Mouse (Mus musculus) heart, embryonic 10.5 days (tissue): ENCODE results near the gene Sult1d1. TPM values are rescaled to one million over a fixed set of nuclear protein-coding genes. Genes with fewer than 3 reads are reported as not detected.
"Not testable (repeated sequence)": the region's sequence is repeated elsewhere in the genome, so short reads cannot be mapped to it uniquely, and the experiment has no call there.

Experiments used
- DNase-seq: peaks from one replicate; pipeline ENCODE4 v3.0.0-alpha.2; 2017; ENCODE audit warnings: low spot score
- H3K27ac ChIP-seq: fragments of 300-500 bp; sonication (generic); 2 replicates; pipeline ENCODE4 v1.5.1; 2016; ENCODE audit warnings: mild to moderate bottlenecking
- H3K27me3 ChIP-seq: fragments of 300-500 bp; sonication (generic); 2 replicates; pipeline ENCODE4 v1.6.1; 2016; ENCODE audit warnings: mild to moderate bottlenecking; ENCODE audit not compliant: poor library complexity, insufficient read depth, severe bottlenecking
- H3K36me3 ChIP-seq: fragments of 300-500 bp; sonication (generic); 2 replicates; pipeline ENCODE4 v1.6.1; 2016; ENCODE audit warnings: mild to moderate bottlenecking, moderate library complexity
- H3K4me1 ChIP-seq: fragments of 300-500 bp; sonication (generic); 2 replicates; pipeline ENCODE4 v1.6.1; 2016; ENCODE audit warnings: mild to moderate bottlenecking
- H3K4me3 ChIP-seq: fragments of 300-500 bp; sonication (generic); 2 replicates; pipeline ENCODE4 v1.5.1; 2016; ENCODE audit warnings: mild to moderate bottlenecking, moderate library complexity
- H3K9me3 ChIP-seq: fragments of 300-500 bp; sonication (generic); 2 replicates; pipeline ENCODE4 v1.6.1; 2016; ENCODE audit warnings: mild to moderate bottlenecking, moderate library complexity
- WGBS: fragments of 180-500 bp; shearing (Covaris S2); methylation state at CpG from one replicate; pipeline ENCODE4 v1.1.7; 2016; 5-methylcytosine and 5-hydroxymethylcytosine counted together
- microRNA-seq: library from miRNA; unstranded; fragments of <30 nt; microRNA quantifications from one replicate; pipeline ENCODE4, GENCODE M21; 2017
- polyA plus RNA-seq: library from polyadenylated mRNA; unstranded; fragments of >200 nt; fragmentation: Nextera tagmentation; extraction: Ambion mirVana; gene quantifications from 2 replicates; pipeline ENCODE4 v1.2.1, GENCODE M21; 2016

The Sult1d1 gene
- polyA plus RNA-seq, 1 experiment from 2014 or later = not detected

- no peak for DNase-seq
- Histone ChIP-seq H3K27ac (no peak overlapping the region), H3K36me3 (no peaks in the 10 kb centered on the region), H3K27me3 (no peaks in the 10 kb centered on the region), H3K4me1 (no peaks in the 10 kb centered on the region), H3K4me3 (no peak overlapping the region), H3K9me3 (no peaks in the 10 kb centered on the region)
- WGBS = 64% methylated on average over 5 of the region's 5 CpGs
These were observed 8.7 kb downstream of the Sult1d1 start for GRCm38 (mm10) chr5:87560145-87560544.

GRCm38 (mm10) chr5:87550935-87551334 lies 17.9 kb downstream of the Sult1d1 start:
- 27% methylated on average over 1 of the region's 1 CpGs for WGBS
- no peaks in the 10 kb centered on the region for H3K9me3 ChIP-seq
- no peak for DNase-seq
- no peaks in the 10 kb centered on the region for H3K27me3 ChIP-seq
- H3K4me3 ChIP-seq = no peak overlapping the region
- no peaks in the 10 kb centered on the region for H3K4me1 ChIP-seq
- no peak overlapping the region for H3K27ac ChIP-seq
- H3K36me3 ChIP-seq = no peaks in the 10 kb centered on the region

- WGBS = 93% methylated on average over 2 of the region's 2 CpGs
- no peaks in the 10 kb centered on the region for H3K4me1 ChIP-seq
- H3K27ac ChIP-seq = no peak within 1 kb of the TSS
- H3K27me3 ChIP-seq = no peaks in the 10 kb centered on the region
- no peak within 1 kb of the TSS for H3K4me3 ChIP-seq
- H3K36me3 ChIP-seq = no peaks in the 10 kb centered on the region
- H3K9me3 ChIP-seq = no peaks in the 10 kb centered on the region
- no peak for DNase-seq
These were observed 30.7 kb downstream of the Sult1d1 start, which contains the start of gene Sult1b1 for GRCm38 (mm10) chr5:87538111-87538510. TSS of gene Sult1b1 (minus strand) at chr5:87538195.

GRCm38 (mm10) chr5:87535994-87536644 lies 32.7 kb downstream of the Sult1d1 start:
- Histone ChIP-seq H3K36me3 (no peaks in the 10 kb centered on the region), H3K27me3 (no peaks in the 10 kb centered on the region), H3K27ac (no peak overlapping the region), H3K4me1 (no peaks in the 10 kb centered on the region), H3K4me3 (no peak overlapping the region), H3K9me3 (no peaks in the 10 kb centered on the region)
- 81% methylated on average over 4 of the region's 4 CpGs for WGBS
- DNase-seq = no peak

GRCm38 (mm10) chr5:87532288-87532687 lies 36.5 kb downstream of the Sult1d1 start:
- Histone ChIP-seq H3K9me3 (no peaks in the 10 kb centered on the region), H3K4me1 (no peaks in the 10 kb centered on the region), H3K27me3 (no peaks in the 10 kb centered on the region), H3K36me3 (no peaks in the 10 kb centered on the region), H3K27ac (no peak overlapping the region), H3K4me3 (no peak overlapping the region)
- 60% methylated on average over 2 of the region's 2 CpGs for WGBS
- no peak for DNase-seq

- WGBS = 83% methylated on average over 2 of the region's 2 CpGs
- not testable (repeated sequence) for H3K9me3 ChIP-seq, DNase-seq, H3K4me3 ChIP-seq, H3K27me3 ChIP-seq, H3K27ac ChIP-seq, H3K36me3 ChIP-seq, H3K4me1 ChIP-seq
These were observed 45.3 kb downstream of the Sult1d1 start for GRCm38 (mm10) chr5:87523561-87523960.

- Histone ChIP-seq H3K9me3 (no peaks in the 10 kb centered on the region), H3K27ac (no peak overlapping the region), H3K4me3 (no peak overlapping the region), H3K36me3 (no peaks in the 10 kb centered on the region), H3K27me3 (no peaks in the 10 kb centered on the region), H3K4me1 (no peaks in the 10 kb centered on the region)
- no peak for DNase-seq
- WGBS = 60% methylated on average over 4 of the region's 4 CpGs
These were observed 62.9 kb downstream of the Sult1d1 start for GRCm38 (mm10) chr5:87505776-87506458.

Small RNAs within 50 kb of the gene (microRNA-seq; reads per million reads assigned to microRNA genes)
- not detected for gene Mir3969

Other genes with a start within 250 kb of the Sult1d1 start
- not detected in 2 replicates for gene Ugt2a3, start 231.8 kb downstream of the Sult1d1 start, polyA plus RNA-seq
- not detected in 2 replicates for gene Ugt2b38, start 144.8 kb downstream of the Sult1d1 start, polyA plus RNA-seq
- not detected in 2 replicates for gene Ugt2a2, start 86.8 kb downstream of the Sult1d1 start, polyA plus RNA-seq
- not detected in 2 replicates for gene Gm43638, start 82.2 kb downstream of the Sult1d1 start, polyA plus RNA-seq
- gene Ugt2a1, start 78.2 kb downstream of the Sult1d1 start, polyA plus RNA-seq = not detected in 2 replicates
- 0.18 TPM in 1 of 2 replicates, not detected in the other for gene Sult1b1, start 30.8 kb downstream of the Sult1d1 start, polyA plus RNA-seq
- 0.15 TPM in 1 of 2 replicates, not detected in the other for gene Sult1e1, start 22.6 kb upstream of the Sult1d1 start, polyA plus RNA-seq
- gene Csn1s1, start 97.2 kb upstream of the Sult1d1 start, polyA plus RNA-seq = not detected in 2 replicates
- not detected in 2 replicates for gene Csn2, start 130.6 kb upstream of the Sult1d1 start, polyA plus RNA-seq
- gene Csn1s2a, start 205.5 kb upstream of the Sult1d1 start, polyA plus RNA-seq = not detected in 2 replicates
- not detected in 2 replicates for gene Csn1s2b, start 239.1 kb upstream of the Sult1d1 start, polyA plus RNA-seq